Mouse (Mus musculus): ENCODE data around the gene Rac2. TPM values are rescaled to one million over a fixed set of nuclear protein-coding genes. Genes with fewer than 3 reads are reported as not detected.

Gene Rac2
- total RNA-seq, 1 experiment, result 2.9 TPM

DNA sequence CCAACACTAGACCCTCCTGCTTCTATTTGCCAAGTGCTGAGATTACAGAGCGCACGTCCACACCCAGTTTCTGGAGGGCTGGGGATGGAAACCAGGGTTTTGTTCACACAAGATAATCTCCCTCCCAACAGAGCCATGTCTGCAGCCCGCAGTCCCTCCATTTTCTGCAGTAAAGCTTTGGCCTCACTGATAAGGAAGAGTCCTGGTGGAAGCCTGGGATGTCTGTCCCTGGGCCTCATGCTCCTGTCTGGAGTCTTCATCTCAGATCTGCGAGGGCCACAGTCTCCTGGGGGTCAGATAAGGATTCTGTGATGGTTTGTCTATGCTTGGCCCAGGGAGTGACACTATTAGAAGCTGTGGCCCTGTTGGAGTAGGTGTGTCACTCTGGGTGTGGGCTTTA lies 15.5 kb upstream of the Rac2 start:
- H3K9me3 ChIP-seq (ENCODE audit: control insufficient read depth, insufficient read depth, low read depth, low read length), result no peaks in the 10 kb centered on the region
- no peak overlapping the region for H3K4me3 ChIP-seq (ENCODE audit: insufficient read depth in 1 of 2, low read depth in 1 of 2, low read length in 2 of 2, poor library complexity in 1 of 2, severe bottlenecking in 1 of 2)
- no peak for DNase-seq (ENCODE audit: low read depth, low spot score)
- no peaks in the 10 kb centered on the region for H3K36me3 ChIP-seq (ENCODE audit: control insufficient read depth, insufficient read depth, low read length, poor library complexity, severe bottlenecking)
- in situ Hi-C loops (cut with MboI; ENCODE audit: low sequenced_read_pairs in 2 of 2, unreplicated experiment in 2 of 2), result no loop called here
- H3K27ac ChIP-seq (ENCODE audit: insufficient read depth, low read depth, low read length, poor library complexity, severe bottlenecking), result no peak overlapping the region
- no peak overlapping the region for H3K9ac ChIP-seq (ENCODE audit: insufficient read depth, low read depth, low read length, poor library complexity, severe bottlenecking)
- peaks cover 0 to 15% of the 10 kb centered on the region in 2 experiments; a peak in 1 of 4 replicates for H3K4me1 ChIP-seq (ENCODE audit: control insufficient read depth in 2 of 2, insufficient read depth in 2 of 2, low read length in 2 of 2, poor library complexity in 1 of 2)
- TF ChIP-seq MAFK (IDR thresholded peaks at IDR 0.05; ENCODE audit: insufficient read depth, low read depth, low read length) (no peak), CHD2 (IDR thresholded peaks at IDR 0.05; ENCODE audit: low read depth, low read length) (no peak), ZNF384 (IDR thresholded peaks at IDR 0.05; ENCODE audit: low read depth, low read length) (no peak), ZC3H11A (IDR thresholded peaks at IDR 0.05; ENCODE audit: borderline replicate concordance, low read depth, low read length) (no peak), HCFC1 (IDR thresholded peaks at IDR 0.05; ENCODE audit: borderline replicate concordance, insufficient read depth, low read length) (no peak)

DNA sequence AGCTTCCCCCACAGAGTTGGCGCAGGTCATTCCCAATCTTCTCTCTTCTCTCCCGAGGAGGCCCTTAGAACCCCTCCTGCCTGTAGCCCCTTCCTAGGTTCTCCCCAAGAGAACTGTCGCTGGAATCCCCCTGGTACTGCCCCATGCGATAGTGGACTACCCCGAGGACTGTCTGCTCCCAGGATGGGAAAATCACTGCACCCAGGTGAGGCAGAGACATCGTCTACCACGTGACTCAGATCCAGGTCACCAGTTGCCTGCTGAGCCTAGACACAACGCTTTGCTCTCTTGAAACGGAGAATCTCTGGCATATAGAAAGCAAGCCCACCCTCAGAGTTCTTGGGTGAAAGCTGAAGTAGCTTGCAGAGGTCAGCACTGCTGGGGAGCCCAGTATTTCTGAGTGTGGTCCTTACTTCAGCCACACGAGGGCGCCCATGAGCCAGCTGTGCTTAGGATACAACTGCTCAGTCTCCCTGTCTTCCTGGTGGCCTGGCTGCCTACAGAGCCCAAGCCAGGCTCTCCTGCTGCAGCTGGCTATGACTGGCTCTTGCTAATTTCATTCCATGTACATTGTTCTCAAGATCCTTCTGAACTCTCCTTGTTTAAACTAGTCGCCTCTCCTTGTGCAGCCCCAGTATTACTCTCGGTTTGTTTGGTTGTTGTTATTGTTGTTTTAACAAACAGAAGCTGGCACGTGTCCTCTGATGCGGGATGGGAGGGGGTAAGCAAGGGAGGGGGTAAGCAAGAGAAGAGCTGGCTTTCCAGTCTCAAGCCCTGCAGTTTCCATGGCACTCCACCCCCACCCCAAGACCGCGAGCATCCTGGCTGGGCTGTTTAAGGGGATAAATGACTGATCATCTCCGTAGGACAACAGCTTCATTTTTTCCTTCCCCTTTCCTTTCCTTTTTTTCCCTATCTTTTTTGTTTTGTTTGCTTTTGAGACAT lies 14.7 kb upstream of the Rac2 start:
- in situ Hi-C loops (cut with MboI; ENCODE audit: low sequenced_read_pairs in 2 of 2, unreplicated experiment in 2 of 2), result no loop called here

DNA sequence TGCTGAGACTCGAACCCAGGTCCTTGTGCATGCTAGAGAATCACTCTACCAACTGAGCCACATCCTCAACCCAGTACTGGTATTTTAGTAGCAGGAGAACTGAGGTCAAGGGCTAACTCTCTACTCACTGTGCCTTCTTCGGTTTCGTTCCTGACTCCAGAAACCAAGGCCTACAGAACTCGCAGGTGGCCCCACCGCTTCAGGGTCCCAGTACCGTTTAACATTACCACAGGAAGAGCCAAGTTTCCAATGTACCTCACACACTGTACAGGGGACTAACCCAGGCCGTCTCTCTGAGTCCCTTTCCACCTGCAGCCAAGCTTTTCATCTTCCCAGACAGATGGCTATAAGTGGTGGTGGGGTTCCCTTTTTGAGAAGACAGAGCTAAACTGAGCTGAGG lies 12.8 kb upstream of the Rac2 start:
- Histone ChIP-seq H3K27ac (ENCODE audit: insufficient read depth, low read depth, low read length, poor library complexity, severe bottlenecking) (no peak overlapping the region), H3K36me3 (ENCODE audit: control insufficient read depth, insufficient read depth, low read length, poor library complexity, severe bottlenecking) (no peaks in the 10 kb centered on the region), H3K9ac (ENCODE audit: insufficient read depth, low read depth, low read length, poor library complexity, severe bottlenecking) (no peak overlapping the region), H3K4me3 (ENCODE audit: insufficient read depth in 1 of 2, low read depth in 1 of 2, low read length in 2 of 2, poor library complexity in 1 of 2, severe bottlenecking in 1 of 2) (no peak overlapping the region), H3K9me3 (ENCODE audit: control insufficient read depth, insufficient read depth, low read depth, low read length) (no peaks in the 10 kb centered on the region), H3K4me1 (ENCODE audit: control insufficient read depth in 2 of 2, insufficient read depth in 2 of 2, low read length in 2 of 2, poor library complexity in 1 of 2) (peaks cover 0 to 21% of the 10 kb centered on the region in 2 experiments; a peak in 1 of 4 replicates)
- no peak for DNase-seq (ENCODE audit: low read depth, low spot score)
- in situ Hi-C loops (cut with MboI; ENCODE audit: low sequenced_read_pairs in 2 of 2, unreplicated experiment in 2 of 2), result no loop called here
- TF ChIP-seq MAFK (IDR thresholded peaks at IDR 0.05; ENCODE audit: insufficient read depth, low read depth, low read length) (no peak), CHD2 (IDR thresholded peaks at IDR 0.05; ENCODE audit: low read depth, low read length) (no peak), HCFC1 (IDR thresholded peaks at IDR 0.05; ENCODE audit: borderline replicate concordance, insufficient read depth, low read length) (no peak), ZNF384 (IDR thresholded peaks at IDR 0.05; ENCODE audit: low read depth, low read length) (no peak), ZC3H11A (IDR thresholded peaks at IDR 0.05; ENCODE audit: borderline replicate concordance, low read depth, low read length) (no peak)

More for the DNA sequence above, 14.7 kb upstream of the Rac2 start:
- Histone ChIP-seq H3K9me3 (ENCODE audit: control insufficient read depth, insufficient read depth, low read depth, low read length) (no peaks in the 10 kb centered on the region), H3K36me3 (ENCODE audit: control insufficient read depth, insufficient read depth, low read length, poor library complexity, severe bottlenecking) (no peaks in the 10 kb centered on the region), H3K9ac (ENCODE audit: insufficient read depth, low read depth, low read length, poor library complexity, severe bottlenecking) (no peak overlapping the region), H3K4me3 (ENCODE audit: insufficient read depth in 1 of 2, low read depth in 1 of 2, low read length in 2 of 2, poor library complexity in 1 of 2, severe bottlenecking in 1 of 2) (no peak overlapping the region), H3K27ac (ENCODE audit: insufficient read depth, low read depth, low read length, poor library complexity, severe bottlenecking) (no peak overlapping the region), H3K4me1 (ENCODE audit: control insufficient read depth in 2 of 2, insufficient read depth in 2 of 2, low read length in 2 of 2, poor library complexity in 1 of 2) (peaks cover 0 to 18% of the 10 kb centered on the region in 2 experiments; a peak in 1 of 4 replicates)
- no peak for TF ChIP-seq HCFC1 (IDR thresholded peaks at IDR 0.05; ENCODE audit: borderline replicate concordance, insufficient read depth, low read length)
- peak; percentile 46; the same call in 1 of the 2 replicates for TF ChIP-seq ZC3H11A (IDR thresholded peaks at IDR 0.05; ENCODE audit: borderline replicate concordance, low read depth, low read length)
- DNase-seq (ENCODE audit: low read depth, low spot score), result peak; percentile 89

DNA sequence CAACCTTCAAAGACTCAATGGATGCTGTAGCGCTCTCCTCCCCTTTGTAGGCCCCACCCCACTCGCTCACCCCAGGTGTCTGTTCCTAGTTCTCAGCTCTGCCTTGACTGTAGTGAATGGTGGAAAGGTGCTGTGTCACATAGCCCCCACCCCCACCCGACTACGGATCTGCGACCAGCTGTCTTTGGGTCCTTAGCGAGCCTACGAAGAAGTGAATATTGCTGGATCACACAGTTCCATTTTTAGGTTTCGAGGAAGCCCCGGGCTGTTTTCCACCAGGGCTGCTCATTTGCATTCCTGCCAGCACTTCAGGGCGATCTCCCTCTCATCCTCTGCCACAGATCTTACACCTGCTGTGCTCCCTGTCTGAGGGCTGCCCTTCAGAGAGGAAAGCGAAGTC lies 10.8 kb upstream of the Rac2 start:
- Histone ChIP-seq H3K4me1 (ENCODE audit: control insufficient read depth in 2 of 2, insufficient read depth in 2 of 2, low read length in 2 of 2, poor library complexity in 1 of 2) (peaks cover 4 to 22% of the 10 kb centered on the region in 2 experiments; a peak in 3 of 4 replicates), H3K36me3 (ENCODE audit: control insufficient read depth, insufficient read depth, low read length, poor library complexity, severe bottlenecking) (no peaks in the 10 kb centered on the region), H3K9me3 (ENCODE audit: control insufficient read depth, insufficient read depth, low read depth, low read length) (no peaks in the 10 kb centered on the region), H3K9ac (ENCODE audit: insufficient read depth, low read depth, low read length, poor library complexity, severe bottlenecking) (no peak overlapping the region), H3K4me3 (ENCODE audit: insufficient read depth in 1 of 2, low read depth in 1 of 2, low read length in 2 of 2, poor library complexity in 1 of 2, severe bottlenecking in 1 of 2) (no peak overlapping the region; a peak in 1 of 4 replicates), H3K27ac (ENCODE audit: insufficient read depth, low read depth, low read length, poor library complexity, severe bottlenecking) (no peak overlapping the region)
- in situ Hi-C loops (cut with MboI; ENCODE audit: low sequenced_read_pairs in 2 of 2, unreplicated experiment in 2 of 2), result no loop called here
- TF ChIP-seq CHD2 (IDR thresholded peaks at IDR 0.05; ENCODE audit: low read depth, low read length) (no peak), MAFK (IDR thresholded peaks at IDR 0.05; ENCODE audit: insufficient read depth, low read depth, low read length) (no peak), ZC3H11A (IDR thresholded peaks at IDR 0.05; ENCODE audit: borderline replicate concordance, low read depth, low read length) (no peak), HCFC1 (IDR thresholded peaks at IDR 0.05; ENCODE audit: borderline replicate concordance, insufficient read depth, low read length) (no peak), ZNF384 (IDR thresholded peaks at IDR 0.05; ENCODE audit: low read depth, low read length) (no peak)
- no peak for DNase-seq (ENCODE audit: low read depth, low spot score)
